Mouse (Mus musculus) lung, postnatal 0 days (tissue): Measurements from ENCODE around the gene Zfyve26.

Experiments used
- CTCF ChIP-seq: IDR thresholded peaks from 2 replicates; pipeline ENCODE4 v1.5.1; 2016; ENCODE audit warnings: antibody characterized with exemption, mild to moderate bottlenecking
- EP300 ChIP-seq: IDR thresholded peaks from 2 replicates; pipeline ENCODE4 v1.6.1; 2016; ENCODE audit warnings: antibody characterized with exemption, mild to moderate bottlenecking, control low read depth

GRCm38 (mm10) chr12:79320895-79321294 is 24.8 kb upstream of the Zfyve26 start:
- TF ChIP-seq CTCF (no peak), EP300 (no peak)
